Comparison of ENCODE assay signal across 11 mouse cellular contexts in the genomic region with DNA sequence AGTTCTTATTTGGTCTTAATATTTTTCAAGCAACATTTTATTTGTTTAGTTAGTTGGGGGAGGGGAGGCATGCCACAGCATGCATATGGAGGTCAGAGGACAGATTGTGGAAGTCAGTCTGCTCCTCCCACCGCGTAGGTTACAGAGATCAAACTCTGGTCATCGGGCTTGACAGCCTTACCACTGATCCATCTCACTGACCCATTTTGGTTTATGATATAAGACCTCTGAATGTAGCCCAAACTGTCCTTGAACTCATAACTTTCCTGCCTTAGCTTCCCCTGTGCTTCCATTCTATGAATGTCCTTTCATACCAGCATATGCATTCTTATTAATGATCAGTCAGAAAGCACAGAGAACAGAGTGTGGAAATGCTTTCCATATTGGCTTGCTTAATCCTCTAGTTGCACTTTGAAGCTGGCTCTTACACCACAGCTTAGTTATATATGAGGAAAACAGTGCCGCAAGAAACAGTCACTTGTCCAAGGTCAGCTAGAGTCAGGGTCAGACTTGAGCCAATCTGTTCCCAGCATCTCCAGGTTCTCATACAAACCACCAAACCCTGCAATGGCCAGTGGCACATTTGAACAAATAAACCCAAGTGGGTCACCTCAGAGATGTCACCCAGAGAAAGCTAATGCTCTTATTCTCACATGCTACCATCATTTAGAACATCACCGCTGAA.
DNase-seq lines count a peak whose midpoint lies in the region; ATAC-seq and TF ChIP-seq lines count a peak whose summit lies in the region.
"Had no signal": no experiment of that assay in that cellular context is flagged by ENCODE, and none has a peak within 500 bp of the region (broad histone marks: within the 10 kb centered on the region; RNA-seq: fewer than 3 reads in every experiment).

No protein-coding gene starts in this region.

- peaks cover 14% of the 10 kb centered on the region; the same call in 1 of the 2 replicates for H3K4me1 ChIP-seq in lung, postnatal 0 days (ENCODE audit: insufficient read depth, low read depth, low read length)
- H3K4me1 ChIP-seq in limb, embryonic 10.5 days = peaks cover 49% of the 10 kb centered on the region

- DNase-seq in cerebellum, adult 18-20 months = peak; percentile 31 to 50
- DNase-seq in cerebellum, postnatal 10 days = no peak
- DNase-seq in lung, postnatal 0 days (ENCODE audit: low spot score) = peak; percentile 77
- no peak for DNase-seq in lung, postnatal 36 days
- no peak for DNase-seq in limb, embryonic 10.5 days (ENCODE audit: low spot score)
- peak; percentile 70 for DNase-seq in yolk sac, embryonic 10.5 days (ENCODE audit: low spot score)
- no peak for DNase-seq in c-Kit-positive CD71-positive TER-119-positive erythroid progenitor cells, embryonic 14.5 days (ENCODE audit: low spot score)
- DNase-seq in gastrocnemius, postnatal 25 days = no peak
- DNase-seq: kidney, adult 8-10 months; lung, postnatal 14 days had no signal

- H3K27ac ChIP-seq in lung, postnatal 0 days (ENCODE audit: low read length) = no peak overlapping the region
- H3K27ac ChIP-seq in limb, embryonic 10.5 days = peak overlapping the region; percentile 10; the same call in 1 of the 2 replicates
- H3K27ac ChIP-seq: heart, embryonic 13.5 days had no signal

- 75% methylated on average over 5 of the region's 5 CpGs for WGBS in lung, postnatal 0 days
- WGBS in limb, embryonic 10.5 days = 83% methylated on average over 5 of the region's 5 CpGs

- no peaks in the 10 kb centered on the region for H3K36me3 ChIP-seq in lung, postnatal 0 days (ENCODE audit: insufficient read depth, low read length)
- H3K36me3 ChIP-seq in limb, embryonic 10.5 days = no peaks in the 10 kb centered on the region
- H3K36me3 ChIP-seq: heart, embryonic 13.5 days had no signal

- H3K27me3 ChIP-seq in lung, postnatal 0 days (replicated peaks; ENCODE audit: insufficient read depth, low read length) = no peaks in the 10 kb centered on the region
- H3K27me3 ChIP-seq in limb, embryonic 10.5 days (ENCODE audit: low read depth, poor library complexity, severe bottlenecking) = no peaks in the 10 kb centered on the region
- H3K27me3 ChIP-seq: heart, embryonic 13.5 days had no signal

- ATAC-seq in lung, postnatal 0 days = peak; percentile 44; the same call in 1 of the 2 replicates

- no peak overlapping the region for H3K9ac ChIP-seq in lung, postnatal 0 days (replicated peaks; ENCODE audit: low read depth)
- H3K9ac ChIP-seq: heart, embryonic 13.5 days had no signal

- no peak for TF ChIP-seq CTCF in lung, postnatal 0 days (IDR thresholded peaks at IDR 0.05)

- no peak overlapping the region for H3K4me3 ChIP-seq in lung, postnatal 0 days (ENCODE audit: low read depth, low read length)
- H3K4me3 ChIP-seq in limb, embryonic 10.5 days = no peak overlapping the region
- H3K4me3 ChIP-seq: heart, embryonic 13.5 days had no signal

- H3K4me2 ChIP-seq in lung, postnatal 0 days (replicated peaks; ENCODE audit: low read depth, low read length) = no peak overlapping the region
- H3K4me2 ChIP-seq: heart, embryonic 13.5 days had no signal

- no peaks in the 10 kb centered on the region for H3K9me3 ChIP-seq in lung, postnatal 0 days (ENCODE audit: low read length)
- H3K9me3 ChIP-seq in limb, embryonic 10.5 days (replicated peaks) = no peaks in the 10 kb centered on the region
- H3K9me3 ChIP-seq: heart, embryonic 13.5 days had no signal

- TF ChIP-seq EP300 in lung, postnatal 0 days (IDR thresholded peaks at IDR 0.05) = peak; percentile 28; the same call in 1 of the 2 replicates

Comparison
In these comparisons a context has a peak if more than half of its experiments do, and no peak if none do; other contexts are left out.
1. DNase-seq: peak in cerebellum, adult 18-20 months (2 of 2), lung, postnatal 0 days (single experiment) and yolk sac, embryonic 10.5 days (single experiment); none in cerebellum, postnatal 10 days (0 of 2), lung, postnatal 36 days (single experiment), limb, embryonic 10.5 days (single experiment), c-Kit-positive CD71-positive TER-119-positive erythroid progenitor cells, embryonic 14.5 days (single experiment) and gastrocnemius, postnatal 25 days (single experiment).